Mouse (Mus musculus) CH12.LX (cell line): ENCODE measurements around the gene 2310022B05Rik. TPM values are rescaled to one million over a fixed set of nuclear protein-coding genes. Genes with fewer than 3 reads are reported as not detected.

Experiments used
- DNase-seq: peaks from one replicate; pipeline ENCODE4 v3.0.0-alpha.2; 2013; ENCODE audit errors: extremely low read depth
- H3K27ac ChIP-seq: 2 replicates; pipeline ENCODE4 v1.5.1; 2012; ENCODE audit warnings: low read depth, mild to moderate bottlenecking, control low read depth, moderate library complexity; ENCODE audit not compliant: insufficient read depth
- H3K27me3 ChIP-seq: replicated peaks from 2 replicates; pipeline ENCODE3; 2012; ENCODE audit warnings: inconsistent platforms
- H3K36me3 ChIP-seq, 2 experiments: replicated peaks in 1 of 2; 2 replicates each; pipeline versions ENCODE3 to v1.6.1; 2012; ENCODE audit warnings: inconsistent platforms in 1 of 2, low read length in 1 of 2, mild to moderate bottlenecking in 1 of 2, mixed read lengths in 1 of 2, moderate library complexity in 1 of 2; ENCODE audit not compliant: control insufficient read depth in 1 of 2, insufficient read depth in 1 of 2
- H3K4me1 ChIP-seq, 2 experiments: 2 replicates each; pipeline ENCODE4 v1.6.1; 2012; ENCODE audit warnings: inconsistent platforms in 1 of 2, moderate library complexity in 1 of 2; ENCODE audit not compliant: insufficient read depth in 2 of 2, control insufficient read depth in 1 of 2
- H3K4me2 ChIP-seq: 2 replicates; pipeline ENCODE4 v1.6.1; 2012; ENCODE audit warnings: low read depth, mild to moderate bottlenecking, control low read depth; ENCODE audit not compliant: poor library complexity, insufficient read depth, severe bottlenecking
- H3K4me3 ChIP-seq, 3 experiments: fragments of 150-350 bp in 1 of 3; sonication (generic) in 1 of 3; replicated peaks in 1 of 3; 2 replicates each; pipeline versions ENCODE3 to v1.5.1; 2011 to 2012; ENCODE audit warnings: low read depth in 2 of 3, low read length in 2 of 3, mild to moderate bottlenecking in 2 of 3, moderate library complexity in 2 of 3, control low read depth in 1 of 3, improper control_type of control experiment in 1 of 3, inconsistent platforms in 1 of 3, mixed read lengths in 1 of 3; ENCODE audit not compliant: poor library complexity in 1 of 3
- H3K79me2 ChIP-seq: replicated peaks from 2 replicates; pipeline ENCODE4 v1.6.1; 2012; ENCODE audit warnings: mild to moderate bottlenecking, moderate library complexity; ENCODE audit not compliant: control insufficient read depth, poor library complexity, insufficient read depth, severe bottlenecking; ENCODE audit errors: extremely low read depth
- H3K9ac ChIP-seq: 2 replicates; pipeline ENCODE4 v1.6.1; 2012; ENCODE audit warnings: low read depth, mild to moderate bottlenecking, control low read depth, moderate library complexity; ENCODE audit not compliant: insufficient read depth
- H3K9me3 ChIP-seq: replicated peaks from 2 replicates; pipeline ENCODE3; 2012; ENCODE audit warnings: low read length, inconsistent platforms, mixed read lengths
- BHLHE40 ChIP-seq: IDR thresholded peaks from 2 replicates; pipeline ENCODE4 v1.6.1; 2011; ENCODE audit warnings: mild to moderate bottlenecking, low read depth, low read length, improper control_type of control experiment
- CHD1 ChIP-seq: IDR thresholded peaks from 2 replicates; pipeline ENCODE4 v1.6.1; 2012; ENCODE audit warnings: low read depth, low read length, improper control_type of control experiment, inconsistent platforms
- CTCF ChIP-seq, 2 experiments: IDR thresholded peaks in 1 of 2; conservative IDR thresholded peaks in 1 of 2; 2 replicates each; pipeline ENCODE4 v1.5.1; 2011 to 2012; ENCODE audit warnings: low read depth in 2 of 2, low read length in 2 of 2, improper control_type of control experiment in 1 of 2, inconsistent platforms in 1 of 2, mild to moderate bottlenecking in 1 of 2, moderate library complexity in 1 of 2
- EP300 ChIP-seq: IDR thresholded peaks from 2 replicates; pipeline ENCODE4 v1.6.1; 2011; ENCODE audit warnings: low read length, improper control_type of control experiment
- GABPA ChIP-seq: IDR thresholded peaks from 2 replicates; pipeline ENCODE4 v1.6.1; 2012; ENCODE audit warnings: low read depth, low read length, improper control_type of control experiment, inconsistent platforms; ENCODE audit not compliant: insufficient replicate concordance
- JUN ChIP-seq: IDR thresholded peaks from 2 replicates; pipeline ENCODE4 v1.6.1; 2011; ENCODE audit warnings: low read depth, mild to moderate bottlenecking, low read length, improper control_type of control experiment, moderate library complexity; ENCODE audit not compliant: insufficient read depth
- MXI1 ChIP-seq: IDR thresholded peaks from 2 replicates; pipeline ENCODE4 v1.6.1; 2011; ENCODE audit warnings: mild to moderate bottlenecking, low read depth, low read length, improper control_type of control experiment
- MYC ChIP-seq: IDR thresholded peaks from 2 replicates; pipeline ENCODE4 v1.6.1; 2011; ENCODE audit warnings: low read depth, mild to moderate bottlenecking, improper control_type of control experiment, low read length
- NELFE ChIP-seq: IDR thresholded peaks from 2 replicates; pipeline ENCODE4 v1.6.1; 2011; ENCODE audit warnings: low read depth, low read length, improper control_type of control experiment
- POLR2A ChIP-seq: IDR thresholded peaks from 2 replicates; pipeline ENCODE4 v1.6.1; 2011; ENCODE audit warnings: low read depth, mild to moderate bottlenecking, improper control_type of control experiment, low read length
- RCOR1 ChIP-seq: conservative IDR thresholded peaks from 2 replicates; pipeline ENCODE4 v1.6.1; 2012; ENCODE audit warnings: low read depth, mild to moderate bottlenecking, inconsistent platforms, low read length, improper control_type of control experiment
- TCF12 ChIP-seq: IDR thresholded peaks from 2 replicates; pipeline ENCODE4 v1.6.1; 2014; ENCODE audit warnings: low read depth, mild to moderate bottlenecking, inconsistent platforms, low read length, improper control_type of control experiment
- USF2 ChIP-seq: conservative IDR thresholded peaks from 2 replicates; pipeline ENCODE4 v1.6.1; 2011; ENCODE audit warnings: low read depth, low read length, improper control_type of control experiment
- ZC3H11A ChIP-seq: IDR thresholded peaks from 2 replicates; pipeline ENCODE4 v1.6.1; 2012; ENCODE audit warnings: low read depth, mild to moderate bottlenecking, inconsistent platforms, low read length, improper control_type of control experiment
- ZKSCAN1 ChIP-seq: IDR thresholded peaks from 2 replicates; pipeline ENCODE4 v1.6.1; 2012; ENCODE audit warnings: low read depth, inconsistent platforms, low read length, improper control_type of control experiment, borderline replicate concordance
- ZNF384 ChIP-seq: IDR thresholded peaks from 2 replicates; pipeline ENCODE4 v1.6.1; 2012; ENCODE audit warnings: low read depth, low read length, improper control_type of control experiment, inconsistent platforms
- dilution Hi-C: fragments of 300-500 bp; cut with MboI; formaldehyde crosslinking; loops from 2 replicates; pipeline ENCODE4 v1.14.3; 2020; ENCODE audit warnings: low sequenced_read_pairs; ENCODE audit not compliant: extremely low pct_unique_long_range_greater_than_20kb, extremely low pct_ligation_motif_present
- in situ Hi-C: fragments of 300-500 bp; cut with MboI; formaldehyde crosslinking; loops from 3 replicates; pipeline ENCODE4 v1.14.3; 2019; ENCODE audit warnings: low sequenced_read_pairs, low pct_ligation_motif_present, low pct_unique_long_range_greater_than_20kb, mixed read lengths
- polyA plus RNA-seq: library from polyadenylated mRNA; unstranded; fragments of >175 nt; gene quantifications from 2 replicates; pipeline ENCODE4 v1.2.1, GENCODE M21; 2012; ENCODE audit warnings: low read depth; ENCODE audit not compliant: insufficient read length
- total RNA-seq, 2 experiments: library from RNA; depleted of rRNA; stranded (reverse); fragments of 300-350 nt in 1 of 2; fragments of >200 nt in 1 of 2; gene quantifications; 2 replicates each; pipeline ENCODE4 v1.2.3; 2012 to 2014

2310022B05Rik gene
- total and polyA plus RNA-seq, 3 experiments: 3.2 to 7.1 (median 5.7) TPM

GRCm38 (mm10) chr8:124681792-124682157 is 18.6 kb upstream of the 2310022B05Rik start:
- H3K9ac ChIP-seq: no peak overlapping the region
- no peak for DNase-seq
- H3K4me1 ChIP-seq: peaks cover 0 to 6% of the 10 kb centered on the region in 2 experiments; a peak in 1 of 4 replicates
- H3K27ac ChIP-seq: no peak overlapping the region
- dilution Hi-C loops: no loop called here
- H3K4me2 ChIP-seq: no peak overlapping the region
- no peaks in the 10 kb centered on the region for H3K27me3 ChIP-seq
- H3K79me2 ChIP-seq: no peaks in the 10 kb centered on the region
- H3K4me3 ChIP-seq: no peak overlapping the region
- H3K36me3 ChIP-seq: peaks cover 69 to 95% of the 10 kb centered on the region in 2 experiments
- in situ Hi-C loops: no loop called here
- H3K9me3 ChIP-seq: no peaks in the 10 kb centered on the region
- no peak for TF ChIP-seq CHD1
- no peak for TF ChIP-seq BHLHE40
- no peak for TF ChIP-seq USF2
- TF ChIP-seq EP300: no peak
- no peak for TF ChIP-seq POLR2A
- TF ChIP-seq GABPA: no peak
- no peak for TF ChIP-seq JUN

GRCm38 (mm10) chr8:124681077-124681791 is 18.1 kb upstream of the 2310022B05Rik start:
- H3K27me3 ChIP-seq: no peaks in the 10 kb centered on the region
- H3K9ac ChIP-seq: no peak overlapping the region
- no peaks in the 10 kb centered on the region for H3K79me2 ChIP-seq
- no peak overlapping the region for H3K27ac ChIP-seq
- no peaks in the 10 kb centered on the region for H3K9me3 ChIP-seq
- peaks cover 67 to 95% of the 10 kb centered on the region in 2 experiments for H3K36me3 ChIP-seq
- DNase-seq: no peak
- dilution Hi-C loops (no loop called here), in situ Hi-C loops (no loop called here)
- H3K4me1 ChIP-seq: peaks cover 0 to 6% of the 10 kb centered on the region in 2 experiments; a peak in 1 of 4 replicates
- no peak for TF ChIP-seq EP300
- TF ChIP-seq USF2: no peak
- no peak for TF ChIP-seq TCF12
- no peak for TF ChIP-seq ZKSCAN1
- TF ChIP-seq MXI1: no peak
- no peak for TF ChIP-seq ZC3H11A
- TF ChIP-seq CTCF (conservative IDR thresholded peaks at IDR 0.05 in 1 of 2, IDR thresholded peaks at IDR 0.05 in 1 of 2; ENCODE audit: low read depth in 2 of 2, low read length in 2 of 2): no peak
- TF ChIP-seq RCOR1: no peak
- no peak for TF ChIP-seq MYC
- TF ChIP-seq NELFE: no peak
- no peak for TF ChIP-seq ZNF384
- TF ChIP-seq, all 38 proteins: peak for 0
- H3K4me3 ChIP-seq: no peak overlapping the region
- no peak overlapping the region for H3K4me2 ChIP-seq
